Comparison of ENCODE assay signal across 8 mouse cellular contexts in genomic region chr2:102006143-102006542, GRCm38 (mm10).
DNase-seq lines count a peak whose midpoint lies in the region; ATAC-seq lines count a peak whose summit lies in the region.

No protein-coding gene starts in this region.

- DNase-seq in heart, adult 11 months: peak; percentile 92
- no peak for DNase-seq in heart, postnatal 25 days (ENCODE audit: low spot score)
- peak; percentile 66 for DNase-seq in embryonic facial prominence, embryonic 14.5 days (ENCODE audit: low spot score)
- no peak for DNase-seq in hindbrain, embryonic 14.5 days (ENCODE audit: low spot score)
- no peak for DNase-seq in left cerebral cortex, adult 11 months (ENCODE audit: low spot score)
- DNase-seq in urinary bladder, postnatal 36 days (ENCODE audit: low spot score in 2 of 2): no peak

- H3K27ac ChIP-seq in embryonic facial prominence, embryonic 14.5 days (replicated peaks; ENCODE audit: low read depth, low read length): no peak overlapping the region; the same call in 1 of the 2 replicates
- H3K27ac ChIP-seq in hindbrain, embryonic 14.5 days: peak overlapping the region; percentile 63
- peak overlapping the region; percentile 76 for H3K27ac ChIP-seq in midbrain, embryonic 16.5 days (ENCODE audit: low read length)

- WGBS in embryonic facial prominence, embryonic 14.5 days: 20% methylated on average over 4 of the region's 4 CpGs
- 6% methylated on average over 4 of the region's 4 CpGs for WGBS in hindbrain, embryonic 14.5 days
- WGBS in midbrain, embryonic 16.5 days: 9% methylated on average over 4 of the region's 4 CpGs

- H3K4me1 ChIP-seq in embryonic facial prominence, embryonic 14.5 days (ENCODE audit: control insufficient read depth, insufficient read depth, low read length): peaks cover 45% of the 10 kb centered on the region
- H3K4me1 ChIP-seq in hindbrain, embryonic 14.5 days (replicated peaks; ENCODE audit: control insufficient read depth, insufficient read depth, low read length): peaks cover 77% of the 10 kb centered on the region
- H3K4me1 ChIP-seq in midbrain, embryonic 16.5 days (ENCODE audit: control insufficient read depth, insufficient read depth, low read length): peaks cover 55% of the 10 kb centered on the region

- no peaks in the 10 kb centered on the region for H3K27me3 ChIP-seq in embryonic facial prominence, embryonic 14.5 days (replicated peaks; ENCODE audit: control insufficient read depth, insufficient read depth, low read length)
- no peaks in the 10 kb centered on the region for H3K27me3 ChIP-seq in hindbrain, embryonic 14.5 days (ENCODE audit: control insufficient read depth, insufficient read depth, low read length)
- H3K27me3 ChIP-seq in midbrain, embryonic 16.5 days (ENCODE audit: control insufficient read depth, insufficient read depth, low read depth, low read length): no peaks in the 10 kb centered on the region

- intact Hi-C loops in heart, postnatal 25 days (cut with DNase I): no loop called here

- no peak overlapping the region for H3K4me2 ChIP-seq in embryonic facial prominence, embryonic 14.5 days (ENCODE audit: low read depth, low read length)
- no peak overlapping the region for H3K4me2 ChIP-seq in hindbrain, embryonic 14.5 days (replicated peaks)
- no peak overlapping the region for H3K4me2 ChIP-seq in midbrain, embryonic 16.5 days (ENCODE audit: low read length)

- H3K9ac ChIP-seq in embryonic facial prominence, embryonic 14.5 days (ENCODE audit: low read depth, low read length): no peak overlapping the region
- no peak overlapping the region for H3K9ac ChIP-seq in hindbrain, embryonic 14.5 days
- 0 out of 2 replicates have a peak overlapping the region, but pooled peaks have one; percentile 4 for H3K9ac ChIP-seq in midbrain, embryonic 16.5 days (ENCODE audit: low read depth, low read length)

- no peaks in the 10 kb centered on the region for H3K9me3 ChIP-seq in embryonic facial prominence, embryonic 14.5 days (ENCODE audit: control insufficient read depth, low read length)
- no peaks in the 10 kb centered on the region for H3K9me3 ChIP-seq in hindbrain, embryonic 14.5 days (ENCODE audit: control insufficient read depth, low read length)
- H3K9me3 ChIP-seq in midbrain, embryonic 16.5 days (replicated peaks; ENCODE audit: control insufficient read depth, low read length, poor library complexity, severe bottlenecking): no peaks in the 10 kb centered on the region

- no peaks in the 10 kb centered on the region for H3K36me3 ChIP-seq in embryonic facial prominence, embryonic 14.5 days (ENCODE audit: control insufficient read depth, insufficient read depth, low read length)
- H3K36me3 ChIP-seq in hindbrain, embryonic 14.5 days (replicated peaks; ENCODE audit: control insufficient read depth, insufficient read depth): no peaks in the 10 kb centered on the region
- no peaks in the 10 kb centered on the region for H3K36me3 ChIP-seq in midbrain, embryonic 16.5 days (ENCODE audit: control insufficient read depth, insufficient read depth, low read length)

- no peak overlapping the region for H3K4me3 ChIP-seq in embryonic facial prominence, embryonic 14.5 days (ENCODE audit: low read depth, low read length)
- no peak overlapping the region for H3K4me3 ChIP-seq in hindbrain, embryonic 14.5 days (replicated peaks; ENCODE audit: low read length)
- no peak overlapping the region for H3K4me3 ChIP-seq in midbrain, embryonic 16.5 days (ENCODE audit: low read depth, low read length)

- ATAC-seq in embryonic facial prominence, embryonic 14.5 days (ENCODE audit: low read depth): no peak
- ATAC-seq in hindbrain, embryonic 14.5 days (ENCODE audit: low FRiP score): no peak
- peak; percentile 12; the same call in 1 of the 2 replicates for ATAC-seq in midbrain, embryonic 16.5 days
- no peak for ATAC-seq in megakaryocyte, adult 5-6 weeks (ENCODE audit: poor library complexity, severe bottlenecking)

Comparison
In these comparisons a context has a peak if more than half of its experiments do, and no peak if none do; other contexts are left out.
1. DNase-seq: peak in heart, adult 11 months (single experiment) and embryonic facial prominence, embryonic 14.5 days (single experiment); none in heart, postnatal 25 days (single experiment), hindbrain, embryonic 14.5 days (single experiment), left cerebral cortex, adult 11 months (single experiment) and urinary bladder, postnatal 36 days (0 of 2).